Mouse (Mus musculus) adrenal gland, postnatal 4 days (tissue): ENCODE data around the gene Iqgap1. TPM values are rescaled to one million over a fixed set of nuclear protein-coding genes. Genes with fewer than 3 reads are reported as not detected.
"Not testable (repeated sequence)": the region's sequence is repeated elsewhere in the genome, so short reads cannot be mapped to it uniquely, and the experiment has no call there.

Source experiments
- DNase-seq, 2 experiments: peaks; one replicate each; pipeline ENCODE4 v3.0.0; 2021 to 2022; ENCODE audit warnings: low spot score in 2 of 2, mixed read lengths in 2 of 2
- total RNA-seq, 2 experiments: library from RNA; stranded (reverse); gene quantifications; 2 replicates each; pipeline ENCODE4 v1.2.3; 2021

The Iqgap1 gene
- total RNA-seq, 2 experiments from 2014 or later: 92.0 to 107 TPM

DNA sequence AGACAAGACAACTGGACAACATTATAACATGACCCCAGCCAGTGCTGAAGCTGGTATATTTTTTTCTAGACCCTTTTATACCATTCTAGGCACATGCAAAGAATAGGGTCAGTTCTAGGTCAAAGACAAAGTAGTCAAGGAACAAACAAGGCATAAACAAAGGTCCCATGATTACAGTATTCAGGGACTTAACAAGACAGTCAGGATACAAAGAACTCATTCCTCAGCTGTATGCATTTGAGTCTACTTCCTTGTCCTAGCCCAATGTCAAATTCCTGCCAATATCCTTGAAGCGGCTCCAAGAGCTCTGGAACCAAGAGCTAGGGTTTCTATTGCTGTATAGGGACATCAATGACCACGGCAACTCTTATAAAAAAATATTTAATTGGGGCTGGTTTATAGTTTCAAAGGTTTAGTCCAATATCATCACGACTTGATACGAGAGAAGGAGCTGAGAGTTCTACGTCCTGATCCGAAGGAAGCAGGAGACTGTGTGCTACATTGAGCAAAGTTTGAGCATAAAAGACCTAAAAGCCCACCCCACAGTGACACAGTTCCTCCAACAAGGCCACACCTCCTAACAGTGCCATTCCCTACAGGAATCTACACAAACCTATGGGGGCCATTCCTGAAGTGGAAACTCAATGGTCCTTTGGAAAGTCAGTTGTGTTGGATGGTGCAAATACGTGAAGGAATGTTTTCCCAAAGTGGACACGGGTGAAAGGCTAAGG lies 18.3 kb upstream of the Iqgap1 start:
- DNase-seq: no peak

DNA sequence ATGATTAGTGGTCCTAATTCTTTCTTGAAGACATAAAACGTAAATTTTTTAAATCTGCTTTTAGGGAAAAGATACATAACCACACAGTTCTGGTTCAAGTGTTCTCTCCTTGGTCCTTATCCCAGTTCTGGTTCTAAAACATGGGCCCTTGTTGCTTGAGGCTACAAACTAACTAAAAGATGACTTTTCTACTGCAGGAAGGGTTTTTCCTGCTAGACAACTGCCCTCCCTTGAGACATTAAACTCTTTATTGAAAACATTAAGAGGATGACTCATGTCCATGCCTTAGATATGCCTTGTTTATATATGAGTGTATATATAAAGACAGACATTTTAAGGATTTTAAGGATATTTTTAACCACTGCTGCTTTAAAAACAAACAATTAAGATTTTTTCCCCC lies 17.4 kb upstream of the Iqgap1 start:
- DNase-seq: no peak

DNA sequence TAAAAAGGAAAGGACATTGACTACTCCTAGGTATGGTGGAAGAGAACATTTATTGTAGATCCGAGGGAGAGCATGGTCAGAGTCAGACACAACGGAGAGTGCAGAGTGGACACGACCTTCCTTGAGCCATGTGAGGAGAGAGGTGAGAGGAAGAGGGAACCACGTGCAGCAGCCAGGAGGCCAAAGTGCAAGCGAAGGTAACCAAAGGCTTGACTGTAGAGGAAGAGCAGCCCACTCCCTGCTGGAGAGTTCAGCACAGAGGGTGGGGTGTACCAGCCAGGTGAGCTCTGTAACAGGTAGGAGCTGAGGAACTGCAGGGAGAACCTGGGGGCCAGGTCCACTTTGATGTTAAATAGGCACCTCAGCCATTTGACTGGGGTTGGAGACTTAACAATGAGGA lies 16.4 kb upstream of the Iqgap1 start:
- no peak for DNase-seq

DNA sequence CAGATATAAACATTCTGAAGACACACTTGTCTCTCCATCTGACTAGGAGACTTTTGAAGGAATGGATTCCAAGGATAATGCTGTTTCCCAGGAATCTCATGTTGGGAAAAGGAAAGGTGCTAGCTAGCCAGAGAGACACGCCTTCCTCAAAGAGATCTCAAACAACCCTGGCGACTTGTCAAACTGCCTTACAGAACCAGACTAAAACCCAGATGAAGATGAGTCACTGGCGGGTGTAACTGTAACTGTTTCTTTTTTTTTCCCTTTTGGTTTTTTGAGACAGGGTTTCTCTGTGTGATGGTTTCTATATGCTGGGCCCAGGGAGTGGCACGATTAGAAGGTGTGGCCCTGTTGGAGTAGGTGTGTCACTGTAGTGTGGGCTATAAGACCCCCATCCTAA lies 15.2 kb upstream of the Iqgap1 start:
- DNase-seq: no peak

DNA sequence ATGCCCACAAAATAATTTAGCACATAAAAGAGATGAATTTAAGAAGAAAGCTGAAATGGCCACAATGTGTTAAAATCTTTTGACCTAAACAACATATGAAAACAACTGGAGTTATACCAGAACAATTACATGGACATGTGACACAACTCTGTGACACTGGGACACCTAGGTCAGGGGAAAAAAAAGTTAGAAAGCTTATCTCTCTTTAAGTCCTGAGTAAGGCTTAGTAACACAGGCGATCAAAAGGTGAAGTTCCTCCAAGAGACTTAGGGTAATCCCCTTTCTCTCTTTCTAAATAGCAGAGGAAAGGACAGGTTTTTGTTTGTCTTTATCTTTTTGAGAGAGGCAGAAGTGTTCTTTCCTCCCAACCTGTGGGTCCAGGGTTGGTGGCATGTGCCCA lies 14.5 kb upstream of the Iqgap1 start:
- DNase-seq: no peak

DNA sequence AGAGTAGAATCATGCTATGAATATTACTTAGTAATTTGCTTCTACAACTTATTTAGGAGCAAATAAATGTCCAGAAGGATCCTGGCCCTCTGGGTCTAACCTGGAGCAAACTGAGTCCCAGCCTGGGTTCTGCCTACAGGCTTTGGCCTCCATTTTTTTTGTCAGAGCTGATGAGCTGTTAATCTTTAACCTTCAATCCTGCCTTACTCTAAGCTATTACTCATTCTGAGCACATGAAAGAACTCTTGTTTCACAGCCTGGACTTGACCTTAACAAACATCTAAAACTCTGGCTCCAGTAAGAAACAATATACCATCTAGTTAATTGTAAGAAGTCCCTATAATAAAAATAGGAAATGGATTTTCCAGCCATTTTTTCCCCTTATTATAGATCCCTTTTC lies 14.0 kb upstream of the Iqgap1 start:
- DNase-seq: no peak

DNA sequence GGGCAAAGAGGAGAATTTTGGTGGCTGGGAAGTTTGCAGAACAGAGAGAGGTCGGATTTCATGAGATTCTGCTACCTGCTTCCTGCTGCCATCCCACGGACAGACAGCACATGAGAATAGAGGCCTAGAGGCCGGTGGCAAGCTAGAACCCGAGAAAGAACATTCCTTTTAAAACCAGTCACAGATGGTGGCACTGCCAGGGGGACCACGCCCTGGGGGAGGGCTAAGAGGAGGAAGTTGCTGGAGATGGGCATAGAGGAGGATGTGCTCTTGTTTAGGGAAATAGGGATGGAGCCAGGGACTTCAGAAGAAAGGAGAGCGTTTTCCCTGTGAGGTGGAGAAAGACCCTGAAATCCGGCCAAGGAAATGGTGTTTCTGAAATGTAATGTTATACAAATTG lies 12.5 kb upstream of the Iqgap1 start:
- DNase-seq: no peak

DNA sequence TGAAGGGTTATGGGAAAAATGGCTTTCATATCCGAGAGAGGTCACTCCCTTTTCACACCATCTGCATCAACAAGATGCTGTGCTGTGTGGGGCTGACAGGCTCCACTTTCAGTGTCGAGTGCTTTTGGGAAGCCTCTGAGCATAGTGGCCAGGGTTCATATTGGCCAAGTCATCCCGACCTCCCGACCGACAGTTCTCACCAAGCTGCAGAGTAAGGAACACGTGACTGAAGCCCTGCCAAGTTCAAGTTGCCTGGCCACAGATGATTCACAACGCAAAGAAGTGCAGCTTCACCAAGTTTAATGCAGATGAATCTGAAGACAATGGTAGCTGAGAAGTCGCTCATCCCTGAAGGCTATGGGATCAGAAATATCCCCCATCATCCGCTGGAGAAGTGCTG lies 12.0 kb upstream of the Iqgap1 start:
- no peak for DNase-seq

DNA sequence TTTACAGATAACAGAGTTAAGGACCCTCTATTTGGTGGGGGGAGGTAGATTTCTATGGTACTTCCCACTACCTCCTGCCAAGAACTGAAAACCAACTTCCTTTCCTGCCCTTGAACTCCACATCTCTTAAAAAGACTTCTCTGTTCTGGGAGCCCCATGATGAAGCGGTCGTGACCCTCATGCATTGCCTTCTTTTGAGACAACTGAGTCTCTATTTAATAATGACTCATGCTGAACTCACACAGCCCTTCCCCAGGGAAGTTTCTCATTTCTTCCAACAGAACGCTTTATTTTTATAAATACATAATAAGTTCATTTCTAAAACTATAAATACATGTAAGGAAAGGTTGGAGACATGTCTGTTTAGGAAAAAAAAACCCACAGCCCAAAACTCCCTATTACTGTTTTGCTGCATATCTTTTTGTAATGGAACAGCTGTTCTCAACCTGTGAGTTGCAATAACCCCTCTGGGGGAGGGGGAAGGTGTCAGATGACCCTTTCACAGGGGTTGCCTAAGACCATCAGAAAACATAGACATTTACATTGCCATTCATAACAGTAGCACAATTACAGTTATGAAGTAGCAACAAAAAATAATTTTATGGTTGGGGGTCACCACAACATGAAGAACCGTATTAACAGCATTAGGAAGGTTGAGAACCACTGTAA lies 10.3 kb upstream of the Iqgap1 start:
- DNase-seq: no peak

DNA sequence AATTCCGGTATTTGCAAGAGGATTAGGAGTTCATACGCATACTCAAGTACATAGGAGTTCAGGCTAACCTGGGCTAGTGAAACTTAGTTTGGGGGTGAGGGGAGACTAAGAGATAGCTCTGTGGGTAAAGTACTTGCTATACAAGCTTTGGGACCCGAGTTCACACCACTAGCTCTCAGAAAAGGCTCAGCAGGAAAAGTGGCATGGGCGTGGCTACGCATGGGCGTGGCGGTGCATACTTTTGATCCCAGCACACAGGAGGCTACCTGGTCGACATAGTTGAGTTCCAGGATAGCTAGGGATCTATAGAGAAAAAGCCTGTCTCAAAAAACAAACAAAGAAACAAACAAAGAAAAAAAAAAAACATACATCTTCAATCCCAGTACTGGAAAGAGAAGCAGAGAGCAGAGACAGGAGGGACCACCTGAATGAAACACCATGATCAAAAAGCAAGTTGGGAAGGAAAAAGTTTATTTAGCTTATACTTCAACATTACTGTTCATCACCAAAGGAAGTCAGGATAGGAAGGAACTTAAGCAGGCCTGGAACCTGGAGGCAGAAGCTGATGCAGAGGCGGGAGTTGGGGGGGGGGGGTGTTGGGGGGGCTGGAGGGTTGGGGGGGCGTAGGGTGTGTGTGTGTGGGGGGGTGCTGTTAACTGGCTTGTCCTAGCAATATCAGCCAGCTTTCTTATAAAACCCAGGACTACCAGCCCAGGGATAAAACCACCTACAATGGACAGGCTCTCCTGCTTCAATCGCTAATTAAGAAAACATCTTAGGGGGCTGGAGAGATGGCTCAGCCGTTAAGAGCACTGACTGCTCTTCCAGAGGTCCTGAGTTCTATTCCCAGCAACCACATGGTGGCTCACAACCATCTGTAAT lies 8.1 kb upstream of the Iqgap1 start:
- no peak for DNase-seq

DNA sequence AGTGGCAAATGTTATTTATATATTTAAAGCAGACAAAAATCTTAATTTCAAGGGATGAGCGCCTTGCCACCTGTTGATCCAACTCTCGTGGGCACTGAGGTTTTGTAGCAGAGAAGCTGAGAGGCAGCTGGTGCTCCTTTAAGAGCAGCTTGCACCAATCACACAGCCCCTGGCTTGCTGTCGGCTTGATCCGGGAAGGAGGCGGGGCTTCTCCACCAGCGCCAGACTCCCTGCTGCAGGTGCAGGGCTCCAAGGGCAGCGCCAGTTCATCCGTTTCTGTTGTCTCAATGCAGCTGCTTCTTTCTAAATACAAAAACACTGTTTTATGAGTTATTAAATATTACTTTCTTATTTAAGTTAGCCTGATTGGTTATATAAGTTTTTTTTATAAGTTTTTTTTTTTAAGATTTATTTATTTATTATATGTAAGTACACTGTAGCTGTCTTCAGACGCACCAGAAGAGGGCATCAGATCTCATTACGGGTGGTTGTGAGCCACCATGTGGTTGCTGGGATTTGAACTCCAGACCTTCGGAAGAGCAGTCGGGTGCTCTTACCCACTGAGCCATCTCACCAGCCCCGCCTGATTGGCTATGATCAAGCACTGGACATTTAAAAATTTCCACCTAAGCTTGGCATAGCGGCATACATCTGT lies 7.3 kb upstream of the Iqgap1 start:
- not testable (repeated sequence) for DNase-seq

DNA sequence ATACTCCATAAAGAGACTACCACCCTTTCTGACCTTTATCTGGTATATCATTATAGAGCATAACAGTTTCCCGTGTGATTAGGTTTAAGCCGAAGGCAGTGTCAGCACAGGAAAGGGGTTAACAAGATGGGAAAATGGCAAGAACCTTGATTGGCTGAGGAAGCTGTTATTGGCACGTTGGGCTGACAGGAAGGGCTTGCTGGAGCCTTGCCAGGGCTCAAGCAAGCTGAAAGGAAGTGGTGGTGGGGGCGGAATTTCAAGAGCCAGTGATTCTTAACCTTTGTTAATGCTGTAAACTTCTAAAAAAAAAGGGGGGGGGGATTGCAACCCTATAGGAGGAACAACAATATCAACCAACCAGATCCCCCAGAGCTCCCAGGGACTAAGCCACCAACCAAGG lies 6.4 kb upstream of the Iqgap1 start:
- no peak for DNase-seq

DNA sequence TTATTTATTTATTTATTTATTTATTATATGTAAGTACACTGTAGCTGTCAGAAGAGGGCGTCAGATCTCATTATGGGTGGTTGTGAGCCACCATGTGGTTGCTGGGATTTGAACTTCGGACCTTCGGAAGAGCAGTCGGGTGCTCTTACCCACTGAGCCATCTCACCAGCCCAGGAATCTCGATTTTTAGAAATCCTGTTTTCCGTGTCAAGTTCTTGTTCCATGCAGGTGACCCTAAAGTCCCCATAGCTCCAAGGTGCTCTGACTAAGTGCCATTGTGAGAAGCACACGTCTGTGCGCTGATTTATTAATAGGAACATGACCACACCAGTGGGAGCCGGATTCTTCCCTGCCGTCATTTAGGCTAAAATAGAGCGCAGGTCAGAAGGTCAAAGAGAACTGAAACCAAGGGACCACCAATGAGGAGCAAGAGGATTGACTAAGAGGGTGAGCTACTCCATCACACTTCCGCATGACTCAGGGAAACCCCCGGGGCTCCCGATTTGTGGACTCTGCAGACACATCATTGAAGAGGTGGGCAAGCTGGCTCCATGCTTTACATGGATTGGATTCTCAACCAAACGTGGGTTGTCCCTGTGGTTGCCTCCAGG lies 4.5 kb upstream of the Iqgap1 start:
- DNase-seq: no peak

DNA sequence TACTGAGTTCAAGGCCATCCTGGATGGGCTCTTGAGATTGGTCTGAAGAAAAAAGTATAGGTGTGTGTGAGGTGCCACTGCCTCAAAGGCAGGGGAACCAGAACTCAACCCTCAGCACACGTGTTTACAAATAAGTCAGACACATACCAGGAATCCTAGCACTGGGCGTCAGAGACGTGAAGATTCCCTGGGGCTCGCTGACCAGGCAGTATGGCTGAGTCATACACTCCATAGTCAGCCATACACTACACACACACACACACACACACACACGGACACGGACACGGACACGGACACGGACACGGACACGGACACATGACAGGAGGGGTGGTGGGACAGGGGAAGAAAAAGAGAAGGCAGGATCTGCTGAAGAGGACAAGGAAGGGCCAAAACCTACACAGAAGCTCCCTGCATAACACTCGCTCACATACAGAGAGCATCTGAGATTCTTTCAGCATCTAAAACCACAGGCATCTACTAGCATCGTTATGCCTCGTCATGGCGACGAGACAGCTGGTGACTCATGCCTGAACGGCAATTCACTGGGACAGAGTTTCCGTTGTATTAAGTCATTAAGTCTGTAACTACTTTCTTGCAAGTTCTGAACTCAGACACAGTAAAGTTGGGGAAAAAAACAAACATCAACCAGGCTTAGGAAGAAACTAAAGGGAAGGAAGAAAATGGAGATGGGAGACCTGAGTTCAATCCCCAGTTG lies 2.5 kb upstream of the Iqgap1 start:
- no peak for DNase-seq

DNA sequence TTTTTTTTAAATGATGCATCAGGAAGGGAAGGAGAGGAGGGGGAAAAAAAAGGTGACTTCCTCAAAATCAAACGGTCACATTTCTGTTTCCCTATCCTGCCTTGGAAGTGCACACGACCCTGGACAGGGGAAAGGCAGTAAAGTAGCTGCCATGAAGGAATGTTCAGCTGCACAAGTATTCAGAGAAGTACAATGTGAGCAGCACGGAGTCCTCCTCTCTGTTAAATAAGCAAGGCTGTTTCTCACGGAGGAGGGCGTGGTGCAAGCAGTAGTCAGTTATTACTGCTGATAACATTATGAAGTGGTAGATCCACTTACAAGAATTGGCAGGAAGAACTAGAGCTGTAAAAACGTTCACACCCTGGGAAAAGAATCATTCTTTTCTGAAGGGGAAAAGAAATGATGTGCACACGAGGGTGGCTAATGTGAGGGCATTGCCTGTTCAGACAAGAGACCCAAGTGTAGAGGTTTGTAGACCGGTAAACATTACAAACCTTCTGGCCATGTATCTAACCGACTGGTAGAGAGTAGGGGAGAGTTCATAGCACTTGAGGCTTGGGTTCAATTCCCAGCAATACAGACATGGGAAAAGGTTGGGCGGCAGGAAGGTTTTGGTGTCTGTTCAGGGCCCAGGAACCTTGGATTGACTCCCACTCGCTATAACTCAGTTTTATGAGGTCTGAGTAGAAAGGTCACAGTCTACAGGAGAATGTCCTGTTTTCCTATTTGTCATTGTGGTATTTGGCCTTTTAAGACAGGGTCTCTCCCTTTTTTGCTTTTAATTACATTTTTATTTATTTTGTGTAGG lies 1.7 kb downstream of the Iqgap1 start:
- DNase-seq: no peak

DNA sequence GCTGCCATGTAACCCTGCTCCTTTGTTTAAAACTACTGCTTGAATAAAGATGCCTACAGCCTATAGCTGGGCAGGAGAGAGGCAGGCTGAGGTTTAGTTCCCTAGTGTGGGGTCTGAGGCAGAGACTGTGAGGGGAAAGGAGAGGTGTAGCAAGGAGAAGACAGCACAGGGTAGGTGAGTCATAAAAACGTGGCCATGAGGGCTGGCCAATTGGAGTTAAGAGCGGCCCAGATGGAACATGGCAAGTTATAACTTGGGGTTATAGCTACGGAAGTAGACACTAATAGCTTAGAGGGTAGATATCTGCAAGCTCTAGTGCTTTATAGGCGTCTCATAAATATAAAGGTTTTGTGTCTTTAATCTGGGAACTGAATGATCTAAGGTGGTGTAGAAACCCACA lies 2.5 kb downstream of the Iqgap1 start:
- no peak for DNase-seq

DNA sequence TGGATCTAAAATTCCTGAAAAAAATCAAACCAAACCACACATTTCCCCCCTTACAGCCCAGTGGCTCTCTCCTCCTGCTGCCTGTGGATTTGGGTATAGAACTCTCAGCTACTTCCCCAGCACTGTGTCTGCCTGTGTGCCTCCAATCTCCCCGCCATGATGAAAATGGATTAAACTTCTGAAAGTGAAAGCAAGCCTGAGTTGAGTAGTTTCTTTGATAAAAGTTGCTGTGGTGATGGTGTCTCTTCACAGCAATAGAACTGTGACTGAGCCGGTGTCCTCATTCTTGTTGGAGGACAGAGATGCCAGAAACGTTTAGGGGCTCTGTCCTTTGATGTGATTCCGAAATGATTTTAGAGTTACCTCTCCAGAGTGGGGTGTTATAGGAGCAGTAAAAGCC lies 4.9 kb downstream of the Iqgap1 start:
- no peak for DNase-seq

DNA sequence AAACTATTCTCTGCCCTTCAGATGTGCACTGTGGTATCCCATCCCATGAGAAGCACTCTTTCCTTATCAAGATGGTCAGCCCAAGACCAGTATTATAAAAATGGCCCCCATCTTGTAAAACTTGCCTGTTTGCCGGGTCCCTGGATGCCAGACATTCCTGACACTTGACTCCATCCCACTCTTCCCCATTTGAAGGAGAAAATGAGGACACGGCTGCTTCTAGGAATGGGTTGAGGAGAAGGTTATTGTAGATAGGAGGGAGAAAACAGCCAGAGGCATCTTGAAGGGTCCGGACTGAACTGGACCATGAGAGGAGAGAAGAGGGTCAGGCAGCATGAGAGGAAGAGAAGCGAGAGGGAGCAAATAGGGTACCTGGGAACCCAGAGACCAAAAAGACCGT lies 9.1 kb downstream of the Iqgap1 start:
- DNase-seq: no peak

DNA sequence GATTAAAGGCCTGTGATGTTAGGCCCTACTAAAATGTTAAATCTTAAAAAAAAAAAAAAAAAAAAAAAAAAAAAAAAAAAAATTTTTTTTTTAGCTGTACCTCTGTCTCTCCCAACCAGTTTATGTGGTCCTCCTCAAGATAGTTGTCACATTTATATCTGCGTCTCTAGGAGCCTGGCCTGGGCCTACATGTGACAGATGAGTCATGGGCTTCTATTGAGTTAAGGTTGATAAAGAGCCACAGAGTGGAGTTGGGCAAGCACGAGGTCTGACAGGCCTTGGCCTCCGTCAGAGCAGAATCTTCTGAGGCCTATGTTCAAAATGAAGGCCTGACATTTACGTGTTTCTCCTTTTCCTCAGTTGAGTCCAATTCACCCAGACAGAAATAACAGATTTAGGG lies 12.4 kb downstream of the Iqgap1 start:
- DNase-seq: no peak

DNA sequence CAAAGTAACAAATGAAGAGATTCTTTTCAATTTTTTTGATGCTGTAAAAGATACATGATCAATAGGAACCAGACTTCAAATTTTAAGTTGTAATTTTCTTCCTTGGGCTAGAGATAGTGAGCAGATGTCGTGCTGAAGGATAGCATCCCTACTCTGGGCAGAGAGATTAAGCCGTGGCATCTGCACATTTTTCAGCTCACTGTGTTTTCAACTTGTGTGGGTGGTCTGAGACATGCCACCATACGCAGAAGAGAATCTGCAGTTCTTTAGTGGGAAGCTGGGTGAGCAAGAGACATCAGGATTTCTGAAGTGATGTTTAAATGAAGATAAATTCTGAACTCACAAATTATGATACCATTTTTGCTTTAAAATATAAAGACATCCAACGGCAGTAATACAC lies 19.4 kb downstream of the Iqgap1 start:
- no peak for DNase-seq
